Mouse (Mus musculus) frontal cortex, adult (tissue): Measurements from ENCODE around the gene Slc25a38.
A peak's percentile ranks its signal among the peaks of the same experiment; 100 is the strongest.

Experiments
- ATAC-seq: cut with Nextera tagmentation; 2 replicates; pipeline ENCODE4 v1.9.2; 2017; ENCODE audit warnings: mild to moderate bottlenecking, moderate library complexity, mixed read lengths; ENCODE audit not compliant: low TSS enrichment

The Slc25a38 gene

GRCm38 (mm10) chr9:120140652-120141051 is 30.5 kb downstream of the Slc25a38 start:
- peak; percentile 94 for ATAC-seq

- peak; percentile 50; the same call in 1 of the 2 replicates for ATAC-seq
Observed at GRCm38 (mm10) chr9:120144474-120144873, 34.3 kb downstream of the Slc25a38 start.

- ATAC-seq, result peak; percentile 50; the same call in 1 of the 2 replicates
Observed at GRCm38 (mm10) chr9:120149222-120149828, 39.2 kb downstream of the Slc25a38 start, which contains the start of gene Mobp. Mobp (plus strand) TSS chr9:120149707.

GRCm38 (mm10) chr9:120151152-120151551 is 41.0 kb downstream of the Slc25a38 start:
- ATAC-seq, result no peak

- no peak for ATAC-seq
Observed at GRCm38 (mm10) chr9:120151906-120152399, 41.8 kb downstream of the Slc25a38 start.

- no peak for ATAC-seq
Observed at GRCm38 (mm10) chr9:120158047-120158446, 47.9 kb downstream of the Slc25a38 start.

GRCm38 (mm10) chr9:120163862-120164261 is 53.7 kb downstream of the Slc25a38 start:
- no peak for ATAC-seq

GRCm38 (mm10) chr9:120167826-120168225 is 57.7 kb downstream of the Slc25a38 start:
- no peak for ATAC-seq

GRCm38 (mm10) chr9:120171295-120171694 is 61.1 kb downstream of the Slc25a38 start:
- no peak for ATAC-seq
